ENCODE assay signal across 15 mouse cellular contexts in genomic region chr4:137838791-137839190, GRCm38 (mm10). TPM values are rescaled to one million over a fixed set of nuclear protein-coding genes. Genes with fewer than 3 reads are reported as not detected.
"Had no signal": no experiment of that assay in that cellular context is flagged by ENCODE, and none has a peak within 500 bp of the region (broad histone marks: within the 10 kb centered on the region; RNA-seq: fewer than 3 reads in every experiment).

No protein-coding gene starts in this region.

- DNase-seq: heart, postnatal 10 days; heart, postnatal 14 days; heart, postnatal 4 days; kidney, adult 11 months; kidney, adult 18-20 months; kidney, adult 2 months; kidney, adult 8-10 months; kidney, adult 9 months; kidney, postnatal 10 days; kidney, postnatal 14 days; kidney, postnatal 36 days; kidney, postnatal 4 days; layer of hippocampus, adult 9-11 months; layer of hippocampus, postnatal 36 days had no signal

RNA-seq across cellular contexts. Expression of gene Alpl, which starts 42.6 kb away (rescaled TPM):
- total RNA-seq: hematopoietic stem cell, adult 5-6 weeks had no signal
